Comparison of ENCODE assay signal across 29 mouse cellular contexts in the genomic region with DNA sequence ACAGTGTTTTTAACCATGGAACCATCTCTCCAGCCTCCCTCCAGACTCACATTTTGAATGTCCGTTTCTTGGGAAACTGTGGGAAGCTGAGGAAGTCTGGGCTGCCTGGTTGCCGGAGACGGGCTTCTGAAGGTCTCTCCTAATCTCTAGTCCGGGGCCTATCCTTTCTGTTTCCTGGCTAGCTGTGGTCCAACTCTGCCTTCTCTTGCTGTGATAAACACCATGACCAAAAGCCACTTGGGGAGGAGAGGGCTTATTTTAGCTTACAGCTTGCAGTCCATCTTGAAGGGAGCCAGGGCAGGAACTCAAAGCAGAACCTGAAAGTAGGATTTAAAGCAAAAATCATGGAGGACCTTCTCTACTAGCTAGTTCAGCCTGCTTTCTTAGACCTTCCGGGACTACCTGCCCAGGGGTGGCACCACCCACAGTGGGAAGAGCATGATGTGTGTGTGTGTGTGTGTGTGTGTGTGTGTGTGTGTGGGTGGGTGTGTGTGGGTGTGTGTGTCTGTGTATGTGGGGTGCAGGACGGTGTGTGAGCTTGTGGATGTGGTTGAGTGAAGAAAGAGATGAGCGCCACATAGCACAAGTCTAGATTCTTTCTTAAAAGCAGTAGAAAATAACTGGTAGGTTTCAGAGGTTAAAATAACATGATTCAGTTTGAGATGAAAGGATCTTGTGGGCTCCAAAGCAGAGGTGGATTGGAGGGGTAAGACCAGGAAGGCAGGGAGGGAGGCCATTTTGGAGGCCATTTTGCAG.
DNase-seq lines count a peak whose midpoint lies in the region; ATAC-seq and TF ChIP-seq lines count a peak whose summit lies in the region.
"Had no signal": no experiment of that assay in that cellular context is flagged by ENCODE, and none has a peak within 500 bp of the region (broad histone marks: within the 10 kb centered on the region; RNA-seq: fewer than 3 reads in every experiment).

No protein-coding gene starts in this region.

- no peaks in the 10 kb centered on the region for H3K27me3 ChIP-seq in heart, postnatal 0 days (ENCODE audit: control insufficient read depth, insufficient read depth, low read length)
- H3K27me3 ChIP-seq: CH12.LX; embryonic facial prominence, embryonic 12.5 days; heart, embryonic 12.5 days; liver, embryonic 15.5 days; Patski; stomach, embryonic 15.5 days had no signal

- H3K4me2 ChIP-seq in heart, postnatal 0 days (ENCODE audit: low read depth, low read length): no peak overlapping the region
- H3K4me2 ChIP-seq: embryonic facial prominence, embryonic 12.5 days; heart, embryonic 12.5 days; liver, embryonic 15.5 days; stomach, embryonic 15.5 days had no signal

- no peak for ATAC-seq in heart, postnatal 0 days (ENCODE audit: insufficient read depth, low read depth)
- ATAC-seq: forebrain, postnatal 0 days; hindbrain, postnatal 0 days; midbrain, embryonic 16.5 days; Patski had no signal

- H3K4me1 ChIP-seq in heart, postnatal 0 days (ENCODE audit: control insufficient read depth, insufficient read depth): no peaks in the 10 kb centered on the region
- H3K4me1 ChIP-seq: embryonic facial prominence, embryonic 12.5 days; midbrain, embryonic 10.5 days; stomach, embryonic 15.5 days had no signal

- no peaks in the 10 kb centered on the region for H3K36me3 ChIP-seq in heart, postnatal 0 days (replicated peaks; ENCODE audit: control insufficient read depth, insufficient read depth, low read length)
- H3K36me3 ChIP-seq: embryonic facial prominence, embryonic 12.5 days; G1E; heart, embryonic 12.5 days; liver, embryonic 15.5 days; midbrain, embryonic 10.5 days; stomach, embryonic 15.5 days had no signal

- TF ChIP-seq EP300 in heart, postnatal 0 days (IDR thresholded peaks at IDR 0.05; ENCODE audit: low read depth): no peak

- no peak overlapping the region for H3K9ac ChIP-seq in heart, postnatal 0 days (replicated peaks; ENCODE audit: low read depth, low read length)
- H3K9ac ChIP-seq: embryonic facial prominence, embryonic 12.5 days; forebrain, postnatal 0 days; heart, embryonic 12.5 days; liver, embryonic 15.5 days; stomach, embryonic 15.5 days had no signal

- peak overlapping the region; percentile 20; the same call in 1 of the 2 replicates for H3K27ac ChIP-seq in heart, postnatal 0 days (ENCODE audit: low read depth)
- H3K27ac ChIP-seq: embryonic facial prominence, embryonic 12.5 days; hindbrain, postnatal 0 days; liver, embryonic 15.5 days; midbrain, embryonic 10.5 days; stomach, embryonic 15.5 days had no signal

- WGBS in heart, postnatal 0 days: 54% methylated on average over 7 of the region's 7 CpGs

- no peaks in the 10 kb centered on the region for H3K9me3 ChIP-seq in heart, postnatal 0 days (replicated peaks; ENCODE audit: control insufficient read depth, low read length)
- H3K9me3 ChIP-seq: embryonic facial prominence, embryonic 12.5 days; G1E; heart, embryonic 12.5 days; liver, embryonic 15.5 days; midbrain, embryonic 10.5 days; stomach, embryonic 15.5 days had no signal

- no peak for DNase-seq in heart, postnatal 0 days (ENCODE audit: low spot score)
- DNase-seq in heart, adult 11 months: no peak
- DNase-seq in CD4-positive helper T cell, adult 2 months (ENCODE audit: low read depth, low spot score): peak; percentile 70
- DNase-seq in induced T-regulatory cell, adult 2 months (ENCODE audit: low read depth): peak; percentile 76
- peak; percentile 54 for DNase-seq in thymus, postnatal 25 days
- DNase-seq in urinary bladder, adult 2 months (ENCODE audit: low spot score): no peak
- no peak for DNase-seq in adrenal gland, adult 8-10 months
- DNase-seq: adrenal gland, postnatal 10 days; cerebellum, adult 18-20 months; cerebellum, postnatal 14 days; forebrain, postnatal 0 days; gastrocnemius, postnatal 14 days; heart, adult 18-20 months; heart, postnatal 14 days; kidney, adult 8-10 months; kidney, postnatal 10 days; lung, postnatal 4 days; right cerebral cortex, postnatal 25 days had no signal

- no peak overlapping the region for H3K4me3 ChIP-seq in heart, postnatal 0 days (ENCODE audit: low read depth, low read length)
- H3K4me3 ChIP-seq: embryonic facial prominence, embryonic 12.5 days; heart, embryonic 12.5 days; liver, embryonic 15.5 days; midbrain, embryonic 10.5 days; myocyte; stomach, embryonic 15.5 days had no signal

- no peak for TF ChIP-seq CTCF in heart, postnatal 0 days (IDR thresholded peaks at IDR 0.05; ENCODE audit: low read depth)

Comparison
In these comparisons a context has a peak if more than half of its experiments do, and no peak if none do; other contexts are left out.
1. DNase-seq: peak in CD4-positive helper T cell, adult 2 months (single experiment), induced T-regulatory cell, adult 2 months (single experiment) and thymus, postnatal 25 days (single experiment); none in heart, postnatal 0 days (single experiment), heart, adult 11 months (single experiment), urinary bladder, adult 2 months (single experiment) and adrenal gland, adult 8-10 months (single experiment).